Comparison of ENCODE assay signal across 13 mouse cellular contexts in genomic region chr19:30842640-30843039, GRCm38 (mm10).
A peak's percentile ranks its signal among the peaks of the same experiment; 100 is the strongest.
DNase-seq lines count a peak whose midpoint lies in the region; ATAC-seq and TF ChIP-seq lines count a peak whose summit lies in the region.
"Had no signal": no experiment of that assay in that cellular context is flagged by ENCODE, and none has a peak within 500 bp of the region (broad histone marks: within the 10 kb centered on the region; RNA-seq: fewer than 3 reads in every experiment).

No protein-coding gene starts in this region.

- intact Hi-C loops in left cerebral cortex, postnatal 4 days (cut with DNase I): loop anchor here (5.0 to 10.0 kb wide), 2 partner anchors 242 to 910 kb away; partner anchors contain the start of gene Cstf2t

- no peaks in the 10 kb centered on the region for H3K27me3 ChIP-seq in forebrain, embryonic 13.5 days
- no peaks in the 10 kb centered on the region for H3K27me3 ChIP-seq in forebrain, embryonic 14.5 days (replicated peaks; ENCODE audit: control insufficient read depth, insufficient read depth, low read length)
- H3K27me3 ChIP-seq in lung, embryonic 14.5 days (ENCODE audit: insufficient read depth, low read length): no peaks in the 10 kb centered on the region
- H3K27me3 ChIP-seq in embryonic facial prominence, embryonic 11.5 days (ENCODE audit: control insufficient read depth, insufficient read depth, low read length): no peaks in the 10 kb centered on the region
- H3K27me3 ChIP-seq in limb, embryonic 10.5 days (ENCODE audit: low read depth, poor library complexity, severe bottlenecking): no peaks in the 10 kb centered on the region
- H3K27me3 ChIP-seq: heart, embryonic 15.5 days; limb, embryonic 12.5 days had no signal

- H3K9ac ChIP-seq in forebrain, embryonic 13.5 days: no peak overlapping the region
- H3K9ac ChIP-seq in forebrain, embryonic 14.5 days (ENCODE audit: low read length): no peak overlapping the region
- H3K9ac ChIP-seq in lung, embryonic 14.5 days: no peak overlapping the region
- H3K9ac ChIP-seq in embryonic facial prominence, embryonic 11.5 days (replicated peaks; ENCODE audit: low read length): no peak overlapping the region
- H3K9ac ChIP-seq: heart, embryonic 15.5 days; limb, embryonic 12.5 days had no signal

- H3K9me3 ChIP-seq in forebrain, embryonic 13.5 days (replicated peaks): no peaks in the 10 kb centered on the region
- H3K9me3 ChIP-seq in forebrain, embryonic 14.5 days (replicated peaks; ENCODE audit: control insufficient read depth, low read length): no peaks in the 10 kb centered on the region
- no peaks in the 10 kb centered on the region for H3K9me3 ChIP-seq in lung, embryonic 14.5 days (ENCODE audit: low read depth, low read length)
- H3K9me3 ChIP-seq in embryonic facial prominence, embryonic 11.5 days (replicated peaks; ENCODE audit: control insufficient read depth, low read length): no peaks in the 10 kb centered on the region
- no peaks in the 10 kb centered on the region for H3K9me3 ChIP-seq in limb, embryonic 10.5 days (replicated peaks)
- H3K9me3 ChIP-seq: heart, embryonic 15.5 days; limb, embryonic 12.5 days had no signal

- H3K4me1 ChIP-seq in forebrain, embryonic 13.5 days: no peaks in the 10 kb centered on the region
- H3K4me1 ChIP-seq in forebrain, embryonic 14.5 days (ENCODE audit: control insufficient read depth, insufficient read depth, low read length): no peaks in the 10 kb centered on the region
- H3K4me1 ChIP-seq in lung, embryonic 14.5 days (ENCODE audit: insufficient read depth): no peaks in the 10 kb centered on the region; the same call in 1 of the 2 replicates
- H3K4me1 ChIP-seq in embryonic facial prominence, embryonic 11.5 days (ENCODE audit: control insufficient read depth, insufficient read depth, low read length): no peaks in the 10 kb centered on the region
- peaks cover 31% of the 10 kb centered on the region for H3K4me1 ChIP-seq in limb, embryonic 10.5 days
- H3K4me1 ChIP-seq: heart, embryonic 15.5 days had no signal

- H3K4me2 ChIP-seq in forebrain, embryonic 13.5 days: no peak overlapping the region
- H3K4me2 ChIP-seq in forebrain, embryonic 14.5 days (ENCODE audit: low read length): no peak overlapping the region
- H3K4me2 ChIP-seq in lung, embryonic 14.5 days: 0 out of 2 replicates have a peak overlapping the region, but pooled peaks have one; percentile 15
- no peak overlapping the region for H3K4me2 ChIP-seq in embryonic facial prominence, embryonic 11.5 days (ENCODE audit: low read depth, low read length)
- H3K4me2 ChIP-seq: limb, embryonic 12.5 days had no signal

- H3K36me3 ChIP-seq in forebrain, embryonic 13.5 days (ENCODE audit: poor library complexity, severe bottlenecking): no peaks in the 10 kb centered on the region
- no peaks in the 10 kb centered on the region for H3K36me3 ChIP-seq in forebrain, embryonic 14.5 days (ENCODE audit: control insufficient read depth, insufficient read depth, low read length)
- H3K36me3 ChIP-seq in lung, embryonic 14.5 days (ENCODE audit: insufficient read depth): no peaks in the 10 kb centered on the region
- H3K36me3 ChIP-seq in embryonic facial prominence, embryonic 11.5 days (replicated peaks; ENCODE audit: control insufficient read depth, insufficient read depth, low read depth, low read length): no peaks in the 10 kb centered on the region
- no peaks in the 10 kb centered on the region for H3K36me3 ChIP-seq in limb, embryonic 10.5 days
- H3K36me3 ChIP-seq: heart, embryonic 15.5 days; limb, embryonic 12.5 days had no signal

- WGBS in forebrain, embryonic 13.5 days: 63% methylated on average over 1 of the region's 1 CpGs
- 54% methylated on average over 1 of the region's 1 CpGs for WGBS in forebrain, embryonic 14.5 days
- 13% methylated on average over 1 of the region's 1 CpGs for WGBS in lung, embryonic 14.5 days
- 58% methylated on average over 1 of the region's 1 CpGs for WGBS in embryonic facial prominence, embryonic 11.5 days
- WGBS in limb, embryonic 10.5 days: 60% methylated on average over 1 of the region's 1 CpGs

- no peak overlapping the region for H3K27ac ChIP-seq in forebrain, embryonic 13.5 days
- H3K27ac ChIP-seq in forebrain, embryonic 14.5 days (ENCODE audit: low read depth, low read length): no peak overlapping the region
- 0 out of 2 replicates have a peak overlapping the region, but pooled peaks have one; percentile 18 for H3K27ac ChIP-seq in lung, embryonic 14.5 days (ENCODE audit: low read depth)
- H3K27ac ChIP-seq in embryonic facial prominence, embryonic 11.5 days (replicated peaks; ENCODE audit: low read depth, low read length): no peak overlapping the region
- no peak overlapping the region for H3K27ac ChIP-seq in limb, embryonic 10.5 days
- H3K27ac ChIP-seq: heart, embryonic 15.5 days; limb, embryonic 12.5 days had no signal

- H3K4me3 ChIP-seq in forebrain, embryonic 13.5 days: no peak overlapping the region
- H3K4me3 ChIP-seq in forebrain, embryonic 14.5 days (ENCODE audit: low read depth, low read length): no peak overlapping the region
- H3K4me3 ChIP-seq in lung, embryonic 14.5 days (ENCODE audit: low read depth, low read length): no peak overlapping the region
- H3K4me3 ChIP-seq in embryonic facial prominence, embryonic 11.5 days (ENCODE audit: low read depth, low read length): no peak overlapping the region
- H3K4me3 ChIP-seq in limb, embryonic 10.5 days: no peak overlapping the region
- H3K4me3 ChIP-seq: heart, embryonic 15.5 days; limb, embryonic 12.5 days had no signal

- no peak for DNase-seq in forebrain, embryonic 14.5 days (ENCODE audit: low spot score)
- peak; percentile 26 for DNase-seq in lung, embryonic 14.5 days
- no peak for DNase-seq in lung, postnatal 14 days
- peak; percentile 39 for DNase-seq in embryonic facial prominence, embryonic 11.5 days (ENCODE audit: low spot score)
- peak; percentile 34 for DNase-seq in limb, embryonic 10.5 days (ENCODE audit: low spot score)
- no peak for DNase-seq in urinary bladder, adult 18-20 months (ENCODE audit: low spot score in 2 of 2)
- no peak for DNase-seq in left cerebral cortex, postnatal 4 days
- DNase-seq: gastrocnemius, postnatal 36 days; right cerebral cortex, postnatal 4 days; thymus, postnatal 25 days had no signal

- no peak for TF ChIP-seq CTCF in lung, embryonic 14.5 days (IDR thresholded peaks at IDR 0.05; ENCODE audit: low read depth)

- peak; percentile 12; the same call in 1 of the 2 replicates for ATAC-seq in forebrain, embryonic 13.5 days
- ATAC-seq in forebrain, embryonic 14.5 days: no peak
- peak; percentile 57; the same call in 1 of the 2 replicates for ATAC-seq in lung, embryonic 14.5 days (ENCODE audit: insufficient read depth)
- peak; percentile 61; the same call in 1 of the 2 replicates for ATAC-seq in embryonic facial prominence, embryonic 11.5 days (replicated peaks; ENCODE audit: insufficient number of reproducible peaks, low FRiP score, low TSS enrichment, low read depth)

Comparison
In these comparisons a context has a peak if more than half of its experiments do, and no peak if none do; other contexts are left out.
1. DNase-seq: peak in lung, embryonic 14.5 days (single experiment), embryonic facial prominence, embryonic 11.5 days (single experiment) and limb, embryonic 10.5 days (single experiment); none in forebrain, embryonic 14.5 days (single experiment), lung, postnatal 14 days (single experiment), urinary bladder, adult 18-20 months (0 of 2) and left cerebral cortex, postnatal 4 days (single experiment).